Mouse (Mus musculus) hindbrain, embryonic 13.5 days (tissue): ENCODE measurements around the gene Traf3. TPM values are rescaled to one million over a fixed set of nuclear protein-coding genes. Genes with fewer than 3 reads are reported as not detected.

Experiments used
- ATAC-seq: fragments of 200-750 bp; cut with Nextera tagmentation; 2 replicates; pipeline ENCODE4 v1.8.0; 2017; ENCODE audit warnings: moderate TSS enrichment; ENCODE audit not compliant: low FRiP score
- H3K27ac ChIP-seq: fragments of 300-500 bp; sonication (generic); 2 replicates; pipeline ENCODE4 v1.5.1; 2015; ENCODE audit warnings: inconsistent platforms, mild to moderate bottlenecking, moderate library complexity
- H3K27me3 ChIP-seq: fragments of 300-500 bp; sonication (generic); 2 replicates; pipeline ENCODE4 v1.6.1; 2015; ENCODE audit warnings: mild to moderate bottlenecking, inconsistent platforms
- H3K36me3 ChIP-seq: fragments of 300-500 bp; sonication (generic); 2 replicates; pipeline ENCODE4 v1.6.1; 2015; ENCODE audit warnings: mild to moderate bottlenecking, inconsistent platforms
- H3K4me1 ChIP-seq: fragments of 300-500 bp; sonication (generic); replicated peaks from 2 replicates; pipeline ENCODE4 v1.6.1; 2015; ENCODE audit warnings: inconsistent platforms
- H3K4me2 ChIP-seq: fragments of 300-500 bp; sonication (generic); 2 replicates; pipeline ENCODE4 v1.6.1; 2015; ENCODE audit warnings: inconsistent platforms, mild to moderate bottlenecking, moderate library complexity
- H3K4me3 ChIP-seq: fragments of 300-500 bp; sonication (generic); 2 replicates; pipeline ENCODE4 v1.5.1; 2015; ENCODE audit warnings: mild to moderate bottlenecking, inconsistent platforms
- H3K9ac ChIP-seq: fragments of 300-500 bp; sonication (generic); 2 replicates; pipeline ENCODE4 v1.6.1; 2015; ENCODE audit warnings: mild to moderate bottlenecking, inconsistent platforms
- H3K9me3 ChIP-seq: fragments of 300-500 bp; sonication (generic); 2 replicates; pipeline ENCODE4 v1.6.1; 2016; ENCODE audit warnings: inconsistent platforms
- WGBS: fragments of 180-500 bp; shearing (Covaris S2); methylation state at CpG from one replicate; pipeline ENCODE4 v1.1.7; 2015; 5-methylcytosine and 5-hydroxymethylcytosine counted together
- polyA plus RNA-seq: library from polyadenylated mRNA; unstranded; fragments of >200 nt; fragmentation: Nextera tagmentation; extraction: Ambion mirVana; gene quantifications from 2 replicates; pipeline ENCODE4 v1.2.1, GENCODE M21; 2015

The Traf3 gene
- polyA plus RNA-seq, 1 experiment from 2014 or later, result 15.6 TPM

DNA sequence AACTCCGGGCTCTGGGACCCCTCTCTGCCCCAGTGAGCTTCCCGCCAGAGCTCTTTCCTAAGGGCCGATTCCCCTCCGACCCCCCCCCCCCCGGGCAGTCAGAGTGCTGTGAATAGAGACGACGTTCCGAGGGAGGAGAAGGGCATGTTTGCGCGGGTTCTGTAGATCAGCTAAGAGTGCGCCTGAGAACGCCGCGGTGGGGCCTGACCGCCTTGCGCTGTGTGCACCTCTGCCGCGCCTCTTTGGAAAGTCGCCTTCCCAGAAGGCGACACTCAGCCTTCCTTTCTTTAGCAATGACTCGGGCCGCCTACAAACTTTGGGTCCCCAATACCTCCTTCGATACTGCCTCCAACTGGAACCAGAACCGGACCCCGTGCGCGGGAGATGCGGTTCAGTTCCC, 105.2 kb downstream of the Traf3 start:
- no peak for ATAC-seq
- WGBS, result 5% methylated on average over 28 of the region's 28 CpGs

DNA sequence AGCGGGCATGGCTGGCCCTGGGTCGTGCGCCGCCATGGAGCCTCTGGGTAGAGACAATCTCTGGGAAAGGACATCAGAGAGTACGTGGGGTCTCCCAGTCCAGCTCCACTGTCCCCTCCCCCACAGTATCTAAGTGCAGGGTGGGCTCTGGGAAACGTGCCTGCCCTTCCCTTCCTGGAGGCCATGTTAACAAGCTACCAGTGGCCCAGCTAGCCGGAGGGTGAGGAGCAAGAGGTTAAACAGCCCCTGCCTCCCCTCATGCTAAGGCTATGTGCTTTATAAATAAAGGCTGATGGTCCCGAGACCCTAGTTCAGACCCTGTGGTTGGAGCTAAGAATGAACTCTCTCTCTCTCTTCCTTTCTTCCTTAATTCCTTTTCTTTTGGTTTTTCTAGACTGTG, 105.8 kb downstream of the Traf3 start:
- peaks cover 89% of the 10 kb centered on the region for H3K27me3 ChIP-seq
- no peak overlapping the region for H3K4me3 ChIP-seq
- WGBS, result 19% methylated on average over 8 of the region's 8 CpGs
- no peak for ATAC-seq
- no peak overlapping the region for H3K27ac ChIP-seq
- peaks cover 25% of the 10 kb centered on the region for H3K4me1 ChIP-seq
- no peaks in the 10 kb centered on the region for H3K9me3 ChIP-seq
- no peaks in the 10 kb centered on the region for H3K36me3 ChIP-seq
- no peak overlapping the region for H3K9ac ChIP-seq
- H3K4me2 ChIP-seq, result no peak overlapping the region

More for the DNA sequence above, 105.2 kb downstream of the Traf3 start:
- no peak overlapping the region for H3K27ac ChIP-seq
- no peak overlapping the region for H3K4me2 ChIP-seq
- no peaks in the 10 kb centered on the region for H3K36me3 ChIP-seq
- no peak overlapping the region for H3K9ac ChIP-seq
- no peaks in the 10 kb centered on the region for H3K9me3 ChIP-seq
- no peak overlapping the region for H3K4me3 ChIP-seq
- peaks cover 83% of the 10 kb centered on the region for H3K27me3 ChIP-seq
- peaks cover 25% of the 10 kb centered on the region for H3K4me1 ChIP-seq

DNA sequence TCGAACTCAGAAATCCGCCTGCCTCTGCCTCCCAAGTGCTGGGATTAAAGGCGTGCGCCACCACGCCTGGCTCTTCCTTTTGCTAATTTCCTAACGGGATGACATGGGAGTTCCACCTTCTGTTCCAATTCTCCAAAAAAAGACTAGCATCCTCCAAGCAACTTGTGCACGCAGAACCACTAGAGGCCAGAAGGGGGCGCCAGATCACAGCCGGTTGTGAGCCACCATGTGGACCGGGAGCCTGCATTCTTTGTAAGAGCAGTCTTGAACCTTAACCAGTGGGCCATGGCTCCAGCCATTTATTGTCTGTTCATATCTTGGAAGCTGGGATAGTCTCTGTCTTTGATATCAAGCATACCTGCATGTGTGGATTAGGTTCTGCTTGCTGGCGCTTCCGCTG, 106.2 kb downstream of the Traf3 start:
- no peak overlapping the region for H3K4me2 ChIP-seq
- H3K36me3 ChIP-seq, result no peaks in the 10 kb centered on the region
- WGBS, result 23% methylated on average over 12 of the region's 12 CpGs
- H3K4me3 ChIP-seq, result no peak overlapping the region
- peaks cover 93% of the 10 kb centered on the region for H3K27me3 ChIP-seq
- ATAC-seq, result no peak
- H3K27ac ChIP-seq, result no peak overlapping the region
- H3K9me3 ChIP-seq, result no peaks in the 10 kb centered on the region
- no peak overlapping the region for H3K9ac ChIP-seq
- H3K4me1 ChIP-seq, result peaks cover 25% of the 10 kb centered on the region

- no peak overlapping the region for H3K27ac ChIP-seq
- H3K4me3 ChIP-seq, result peak overlapping the region; percentile 48
- H3K4me2 ChIP-seq, result peak overlapping the region; percentile 82
- H3K9me3 ChIP-seq, result no peaks in the 10 kb centered on the region; the same call in 1 of the 2 replicates
- 3% methylated on average over 27 of the region's 28 CpGs for WGBS
- peaks cover 25% of the 10 kb centered on the region for H3K4me1 ChIP-seq
- H3K36me3 ChIP-seq, result no peaks in the 10 kb centered on the region
- peak overlapping the region; percentile 70 for H3K9ac ChIP-seq
- peaks cover 91% of the 10 kb centered on the region for H3K27me3 ChIP-seq
- peak; percentile 29; the same call in 1 of the 2 replicates for ATAC-seq
Measured at GRCm38 (mm10) chr12:111274006-111274405, 107.8 kb downstream of the Traf3 start.

DNA sequence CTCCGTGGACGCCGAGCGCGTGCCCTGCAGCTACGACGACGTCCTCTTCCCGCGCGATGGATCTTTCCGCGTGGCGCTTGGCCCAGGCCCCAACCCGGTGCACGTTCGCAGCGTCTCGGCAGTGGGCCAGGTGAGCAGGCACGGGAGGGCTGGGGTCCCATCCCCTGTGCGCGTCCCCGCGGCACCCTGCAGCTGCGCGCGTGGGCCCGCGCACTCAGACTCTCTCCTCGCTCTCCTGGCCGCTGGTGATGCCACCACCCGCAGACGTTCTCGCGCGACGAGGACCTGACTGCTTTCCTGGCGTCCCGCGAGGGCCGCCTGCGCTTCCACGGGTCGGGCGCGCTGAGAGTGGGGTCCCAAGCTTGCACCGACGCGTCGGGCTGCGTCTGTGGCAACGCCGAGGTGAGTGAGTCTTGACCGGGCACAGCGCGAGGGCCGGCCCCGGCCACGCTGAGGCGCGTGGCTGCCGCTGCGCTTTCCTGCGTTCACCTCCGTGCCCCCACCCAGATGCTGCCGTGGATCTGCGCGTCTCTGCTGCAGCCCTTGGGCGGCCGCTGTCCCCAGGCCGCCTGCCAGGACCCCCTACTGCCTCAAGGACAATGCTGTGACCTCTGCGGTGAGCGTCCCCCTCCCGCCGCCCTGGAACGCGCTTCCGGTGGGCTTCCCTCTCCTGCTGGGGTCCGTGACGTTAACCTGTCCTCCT, 108.4 kb downstream of the Traf3 start:
- H3K9ac ChIP-seq, result peak overlapping the region; percentile 70
- 3% methylated on average over 80 of the region's 80 CpGs for WGBS
- H3K9me3 ChIP-seq, result no peaks in the 10 kb centered on the region; the same call in 1 of the 2 replicates
- H3K27ac ChIP-seq, result no peak overlapping the region
- H3K27me3 ChIP-seq, result peaks cover 88% of the 10 kb centered on the region
- H3K36me3 ChIP-seq, result no peaks in the 10 kb centered on the region
- peak overlapping the region; percentile 82 for H3K4me2 ChIP-seq
- H3K4me1 ChIP-seq, result peaks cover 25% of the 10 kb centered on the region
- peak overlapping the region; percentile 48 for H3K4me3 ChIP-seq
- 0 out of 2 replicates have a peak, but pooled peaks have one; percentile 28 for ATAC-seq

GRCm38 (mm10) chr12:111275150-111275841, 109.1 kb downstream of the Traf3 start:
- Histone ChIP-seq H3K27me3 (peaks cover 81% of the 10 kb centered on the region), H3K27ac (no peak overlapping the region), H3K36me3 (no peaks in the 10 kb centered on the region), H3K9me3 (no peaks in the 10 kb centered on the region; the same call in 1 of the 2 replicates), H3K4me1 (peaks cover 25% of the 10 kb centered on the region), H3K4me2 (peak overlapping the region; percentile 82), H3K9ac (peak overlapping the region; percentile 70), H3K4me3 (peak overlapping the region; percentile 48)
- WGBS, result under 1% methylated on average over 58 of the region's 58 CpGs
- ATAC-seq, result no peak

DNA sequence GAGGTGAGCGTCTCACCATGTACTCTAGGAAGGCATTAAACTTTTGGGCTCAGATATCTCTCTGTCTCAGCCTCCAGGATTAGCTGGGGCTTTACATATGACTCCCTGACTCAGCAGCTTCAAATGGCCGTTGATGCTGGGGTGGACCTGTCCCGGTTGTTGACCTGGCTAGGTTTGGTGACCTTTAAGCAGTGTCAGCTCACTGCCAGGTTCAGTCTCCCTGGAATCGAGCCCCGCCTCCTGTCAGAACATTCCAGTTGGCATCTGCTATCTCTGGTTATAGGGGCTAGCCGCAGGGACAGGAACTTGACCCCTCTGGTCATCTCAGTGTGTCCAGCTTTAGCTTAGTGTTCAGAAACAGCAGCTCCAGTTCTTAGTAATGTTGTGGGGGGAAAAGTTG, 110.2 kb downstream of the Traf3 start:
- H3K4me1 ChIP-seq, result peaks cover 21% of the 10 kb centered on the region
- peaks cover 71% of the 10 kb centered on the region for H3K27me3 ChIP-seq
- H3K9ac ChIP-seq, result no peak overlapping the region
- no peaks in the 10 kb centered on the region for H3K36me3 ChIP-seq
- H3K4me2 ChIP-seq, result no peak overlapping the region
- no peaks in the 10 kb centered on the region; the same call in 1 of the 2 replicates for H3K9me3 ChIP-seq
- H3K4me3 ChIP-seq, result no peak overlapping the region
- WGBS, result 52% methylated on average over 6 of the region's 6 CpGs
- no peak for ATAC-seq
- H3K27ac ChIP-seq, result no peak overlapping the region

- Histone ChIP-seq H3K9ac (no peak overlapping the region), H3K4me2 (no peak overlapping the region), H3K36me3 (no peaks in the 10 kb centered on the region), H3K9me3 (no peaks in the 10 kb centered on the region; the same call in 1 of the 2 replicates), H3K4me3 (no peak overlapping the region), H3K4me1 (peaks cover 14% of the 10 kb centered on the region), H3K27me3 (peaks cover 7% of the 10 kb centered on the region; the same call in 1 of the 2 replicates), H3K27ac (no peak overlapping the region)
- no peak for ATAC-seq
- 66% methylated on average over 4 of the region's 4 CpGs for WGBS
Measured at GRCm38 (mm10) chr12:111283573-111283972, 117.4 kb downstream of the Traf3 start.

DNA sequence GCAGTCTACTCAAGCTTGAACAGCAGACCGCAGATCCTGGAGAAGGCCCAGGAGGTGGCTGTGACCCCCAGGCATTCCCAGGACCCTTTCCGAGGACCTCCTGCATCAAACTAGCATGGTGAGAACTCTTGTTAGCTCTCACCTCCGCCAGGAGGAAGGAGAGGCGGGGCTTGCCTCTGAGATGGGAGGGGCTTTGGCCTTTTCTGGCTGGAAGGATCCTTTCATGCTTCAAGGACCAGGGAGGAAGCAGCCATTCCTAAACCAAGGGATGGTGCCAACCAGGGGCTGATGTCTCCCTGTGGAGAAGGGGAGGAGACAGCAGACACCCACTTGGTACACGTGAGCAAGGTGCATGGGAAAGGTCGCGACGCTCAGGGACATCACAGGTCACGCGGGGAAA, 118.4 kb downstream of the Traf3 start:
- Histone ChIP-seq H3K27ac (no peak overlapping the region), H3K4me3 (no peak overlapping the region), H3K9ac (no peak overlapping the region), H3K9me3 (no peaks in the 10 kb centered on the region), H3K4me2 (peak overlapping the region; percentile 16; the same call in 1 of the 2 replicates), H3K4me1 (peaks cover 19% of the 10 kb centered on the region), H3K27me3 (no peaks in the 10 kb centered on the region), H3K36me3 (no peaks in the 10 kb centered on the region)
- ATAC-seq, result 0 out of 2 replicates have a peak, but pooled peaks have one; percentile 7
- 37% methylated on average over 10 of the region's 10 CpGs for WGBS

DNA sequence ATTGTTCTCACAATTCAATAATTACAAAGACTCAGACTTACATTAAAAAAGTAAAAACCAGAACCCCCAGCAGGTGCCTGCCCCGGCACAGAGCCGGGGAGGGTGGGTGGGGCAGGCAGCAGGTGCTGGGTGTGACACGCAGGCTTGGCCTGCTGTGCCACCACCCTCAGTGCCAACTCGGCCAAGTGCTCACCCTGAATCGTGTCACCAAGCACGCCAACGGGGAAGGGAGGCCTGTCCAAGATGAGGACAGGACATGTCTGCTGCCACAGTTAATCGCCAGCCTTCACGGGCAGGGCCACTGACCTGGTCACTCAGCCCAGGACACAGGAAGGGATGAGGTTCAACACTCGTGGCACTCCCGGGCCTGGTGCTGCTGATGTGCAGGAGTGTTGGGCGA, 126.9 kb downstream of the Traf3 start:
- 92% methylated on average over 12 of the region's 12 CpGs for WGBS
- Histone ChIP-seq H3K4me2 (no peak overlapping the region), H3K4me1 (peaks cover 6% of the 10 kb centered on the region), H3K9ac (no peak overlapping the region), H3K4me3 (no peak overlapping the region), H3K36me3 (peaks cover 80% of the 10 kb centered on the region), H3K9me3 (no peaks in the 10 kb centered on the region), H3K27ac (no peak overlapping the region), H3K27me3 (no peaks in the 10 kb centered on the region)
- ATAC-seq, result no peak

GRCm38 (mm10) chr12:111301322-111302017, 135.3 kb downstream of the Traf3 start:
- Histone ChIP-seq H3K27ac (no peak overlapping the region), H3K9ac (no peak overlapping the region), H3K9me3 (no peaks in the 10 kb centered on the region), H3K4me2 (no peak overlapping the region), H3K36me3 (peaks cover 97% of the 10 kb centered on the region), H3K4me1 (no peaks in the 10 kb centered on the region), H3K27me3 (no peaks in the 10 kb centered on the region), H3K4me3 (no peak overlapping the region)
- ATAC-seq, result no peak
- whole genome bisulfite sequencing, result 96% methylated on average over 27 of the region's 27 CpGs

DNA sequence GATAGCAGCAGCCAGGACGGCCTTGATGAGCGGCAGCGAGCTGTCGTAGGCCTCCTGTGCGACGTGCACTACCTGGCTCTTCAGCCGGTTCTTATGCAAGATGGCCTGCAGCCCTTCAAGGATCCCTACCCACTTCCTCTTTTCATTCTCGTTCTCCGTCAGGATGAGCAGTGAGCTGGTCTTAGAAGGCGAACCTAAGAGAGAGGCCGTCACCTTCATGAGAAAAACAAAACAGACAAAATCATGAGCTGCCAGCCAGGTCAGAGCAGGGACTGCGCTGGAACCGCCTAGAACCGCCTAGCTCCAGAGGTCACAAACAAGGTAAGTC, 135.8 kb downstream of the Traf3 start:
- Histone ChIP-seq H3K4me3 (no peak overlapping the region), H3K36me3 (peaks cover 97% of the 10 kb centered on the region), H3K4me2 (no peak overlapping the region), H3K27ac (no peak overlapping the region), H3K4me1 (no peaks in the 10 kb centered on the region), H3K9me3 (no peaks in the 10 kb centered on the region), H3K9ac (no peak overlapping the region), H3K27me3 (no peaks in the 10 kb centered on the region)
- 94% methylated on average over 14 of the region's 14 CpGs for WGBS
- no peak for ATAC-seq
